Mouse (Mus musculus) adipocyte (in vitro differentiated cells): ENCODE measurements around the gene Nsmce3.

Experiments
- DNase-seq: peaks from one replicate; pipeline ENCODE4 v3.0.0-alpha.2; 2016; ENCODE audit warnings: low spot score

Gene Nsmce3

DNA sequence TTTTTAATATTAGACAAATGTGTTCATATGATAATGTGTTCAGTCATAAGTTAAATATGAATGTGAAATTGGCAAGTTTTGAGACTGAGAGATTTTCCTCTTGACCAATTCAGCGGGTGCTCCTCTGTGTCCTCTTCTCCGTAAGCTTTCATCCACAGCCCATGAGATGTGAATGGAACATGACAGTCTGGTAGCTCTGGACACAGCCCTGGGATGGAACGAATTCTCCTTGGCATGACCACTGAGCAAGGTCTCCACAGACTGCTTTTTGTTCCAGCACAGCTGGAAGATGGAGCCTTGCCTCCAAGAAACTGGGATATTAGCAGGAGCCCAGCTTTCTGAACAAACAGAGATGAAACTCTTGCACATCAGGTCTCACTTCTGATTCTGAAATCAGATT is 9.8 kb downstream of the Nsmce3 start:
- DNase-seq = no peak

DNA sequence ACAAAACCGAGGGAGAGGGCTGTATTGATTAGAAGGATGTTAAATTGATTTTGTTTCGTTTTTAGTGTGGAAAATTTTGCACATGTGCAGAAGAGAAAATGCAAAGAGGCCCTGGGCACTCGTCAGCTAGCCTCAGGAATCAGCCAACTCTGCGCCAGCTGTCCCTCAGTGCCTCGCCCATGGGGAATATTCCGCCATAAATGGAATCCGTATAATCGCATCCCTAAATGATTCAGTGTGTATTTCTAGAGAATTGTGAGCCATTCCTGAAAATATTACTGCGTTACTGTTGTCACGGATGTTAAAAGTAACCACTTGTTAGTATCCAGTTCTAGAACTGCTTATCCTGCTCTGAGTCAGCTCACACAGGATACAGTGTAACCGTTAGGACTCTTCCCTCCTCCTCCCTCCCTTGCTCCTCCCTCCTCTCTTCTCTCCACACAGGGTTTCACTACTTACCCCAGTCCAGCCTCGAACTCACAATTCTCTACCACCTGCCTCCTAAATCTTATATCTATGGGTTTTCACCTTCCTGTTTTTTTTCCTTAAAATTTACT is 16.2 kb downstream of the Nsmce3 start:
- no peak for DNase-seq

DNA sequence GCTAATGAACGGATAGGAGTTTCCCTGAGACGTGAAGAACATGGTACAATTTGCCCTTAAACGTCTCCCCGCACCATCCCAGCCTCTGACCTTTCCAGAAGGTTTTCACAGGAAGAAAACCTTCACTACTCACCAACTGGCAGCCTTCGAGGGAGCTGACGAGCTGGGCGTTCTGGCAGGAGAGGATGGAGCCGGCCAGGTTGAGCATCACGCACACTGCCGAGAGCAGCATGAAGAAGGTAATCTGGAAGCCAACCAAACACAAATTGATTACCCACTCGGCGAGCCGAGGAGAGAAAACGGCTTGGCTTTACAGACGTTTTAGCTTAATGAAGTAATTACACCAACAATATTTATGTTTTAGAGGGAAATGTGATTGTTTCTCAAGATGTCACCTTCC is 16.8 kb downstream of the Nsmce3 start:
- DNase-seq = no peak

DNA sequence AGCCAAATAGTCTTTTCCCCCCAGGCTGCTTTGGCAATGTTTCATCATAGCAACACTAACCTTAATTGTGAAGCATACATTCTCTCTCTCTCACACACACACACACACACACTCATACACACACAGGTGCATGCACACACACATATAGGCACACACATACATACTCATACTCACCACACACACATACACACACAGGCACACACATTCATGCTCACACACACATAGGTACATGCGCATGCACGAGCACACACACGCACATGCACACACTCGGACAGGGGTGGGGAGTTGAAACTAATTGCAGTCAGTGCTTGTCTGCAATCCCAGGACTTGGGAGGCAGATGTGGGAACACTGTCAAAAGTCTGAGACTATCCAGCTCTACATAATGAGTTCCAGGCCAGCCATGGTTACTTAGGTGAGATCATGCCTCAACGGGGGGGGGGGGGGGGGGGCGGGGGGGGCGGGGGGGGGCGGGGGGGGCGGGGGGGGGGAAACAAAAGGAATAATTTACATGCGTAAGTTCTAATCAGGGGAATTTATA is 17.3 kb downstream of the Nsmce3 start:
- no peak for DNase-seq

DNA sequence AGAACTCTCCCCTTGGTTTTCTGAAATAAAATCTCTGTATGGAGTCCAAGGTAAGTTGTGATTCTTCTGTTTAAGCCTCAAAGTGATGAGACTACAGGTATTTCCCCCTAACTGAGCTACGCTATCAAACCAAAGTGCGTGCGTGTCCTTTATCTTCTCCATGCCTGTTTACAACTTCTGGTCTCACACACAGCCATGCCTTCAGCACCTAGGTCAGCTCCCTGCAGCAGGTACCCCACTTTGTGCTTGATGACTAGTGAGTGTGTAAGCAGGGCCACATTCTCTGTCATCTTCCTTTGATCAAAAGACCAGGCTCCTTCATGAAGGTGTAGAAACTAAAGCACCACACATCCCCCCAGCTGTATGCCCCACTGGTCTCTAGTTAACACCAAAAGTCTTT is 22.0 kb downstream of the Nsmce3 start:
- DNase-seq = no peak

DNA sequence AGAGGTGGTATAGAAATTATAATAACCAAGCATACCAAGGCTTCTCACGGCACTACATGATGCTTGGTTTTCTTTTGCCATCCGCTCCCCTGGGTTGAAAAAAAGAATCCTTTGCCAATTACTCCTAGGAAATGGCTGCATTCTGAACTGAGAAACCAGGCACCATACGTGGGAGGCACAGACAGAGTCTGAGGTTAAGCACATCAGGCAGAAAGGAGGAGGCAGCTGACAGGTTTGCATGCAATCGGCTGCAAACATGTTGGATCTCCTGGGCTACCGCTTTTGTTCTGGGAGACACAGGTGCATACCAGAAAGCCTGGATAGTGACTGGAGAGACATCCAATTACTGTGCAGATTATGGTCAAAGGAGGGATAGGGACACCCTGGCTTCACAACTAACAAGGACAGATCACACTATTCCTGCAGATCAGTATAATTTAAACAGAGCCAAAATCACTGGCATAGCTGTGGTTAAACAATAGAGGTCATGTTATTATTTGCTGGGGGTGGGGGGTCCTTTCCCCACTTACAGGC is 25.4 kb downstream of the Nsmce3 start:
- DNase-seq = no peak

DNA sequence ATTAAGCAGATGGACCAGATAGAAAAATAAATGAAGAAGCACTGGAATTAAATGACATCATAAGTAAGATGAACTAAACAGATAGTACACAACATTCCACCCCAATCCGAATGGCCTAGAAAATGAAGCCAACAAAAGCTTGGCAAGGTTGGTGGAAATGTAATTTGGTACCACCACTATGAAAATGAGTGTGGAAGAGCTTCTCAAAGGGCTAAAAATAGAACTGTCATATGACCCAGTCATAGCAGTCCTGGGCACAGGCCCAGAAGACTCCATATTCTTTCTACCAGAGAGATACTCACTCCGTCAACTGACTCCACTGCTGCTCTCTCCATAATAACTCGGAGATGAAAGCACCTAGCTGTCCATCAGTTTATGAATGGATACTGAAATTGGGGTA is 26.7 kb downstream of the Nsmce3 start:
- peak; percentile 26 for DNase-seq

DNA sequence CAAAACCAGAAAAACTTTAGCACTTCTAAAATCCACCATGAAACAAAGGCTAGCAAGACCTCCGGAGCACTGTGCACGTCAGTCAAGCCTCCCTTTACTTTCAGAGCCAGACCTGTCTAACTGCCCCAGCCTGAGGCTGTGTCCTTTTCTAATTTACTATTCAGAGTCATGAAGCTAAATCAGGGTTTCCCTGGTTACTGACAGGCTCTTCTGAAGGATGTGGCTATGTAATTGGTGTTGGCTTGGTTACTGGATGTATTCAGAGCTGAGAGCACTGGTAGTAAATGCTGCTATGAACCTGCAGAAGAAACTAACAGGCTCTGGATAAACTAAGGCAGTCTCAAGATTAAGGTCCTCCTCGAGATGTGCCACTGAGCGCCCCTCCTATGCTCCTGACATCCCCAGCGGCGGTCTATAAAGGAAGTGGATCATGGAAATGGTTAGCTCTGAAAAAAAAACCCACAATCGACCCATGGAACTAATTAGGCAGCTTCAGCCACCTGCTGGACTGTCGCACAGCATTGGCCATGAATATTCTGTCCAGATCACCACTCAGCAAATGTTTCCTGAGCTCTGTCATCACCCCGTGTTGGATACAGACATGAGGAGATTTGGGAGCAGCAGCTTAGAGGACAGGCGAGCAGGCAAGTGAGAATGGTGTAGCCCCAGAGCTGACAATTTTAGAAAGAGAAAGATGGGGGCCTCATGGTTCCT is 31.7 kb downstream of the Nsmce3 start:
- no peak for DNase-seq

DNA sequence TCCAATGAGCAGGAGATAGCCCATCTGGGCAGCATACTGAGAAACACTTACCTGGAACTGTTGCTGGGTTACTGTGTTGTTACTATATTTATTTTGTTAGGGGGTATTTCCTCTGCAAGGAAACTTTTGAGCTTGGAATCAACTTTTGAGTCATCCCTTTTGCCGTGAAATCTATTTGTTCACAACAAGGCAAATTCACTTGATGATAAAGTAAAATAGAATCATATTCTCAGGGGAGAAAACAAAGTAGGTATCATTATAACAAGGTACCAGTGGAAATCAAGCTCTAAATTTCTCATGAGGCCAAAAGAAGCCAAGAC is 32.3 kb downstream of the Nsmce3 start:
- no peak for DNase-seq

DNA sequence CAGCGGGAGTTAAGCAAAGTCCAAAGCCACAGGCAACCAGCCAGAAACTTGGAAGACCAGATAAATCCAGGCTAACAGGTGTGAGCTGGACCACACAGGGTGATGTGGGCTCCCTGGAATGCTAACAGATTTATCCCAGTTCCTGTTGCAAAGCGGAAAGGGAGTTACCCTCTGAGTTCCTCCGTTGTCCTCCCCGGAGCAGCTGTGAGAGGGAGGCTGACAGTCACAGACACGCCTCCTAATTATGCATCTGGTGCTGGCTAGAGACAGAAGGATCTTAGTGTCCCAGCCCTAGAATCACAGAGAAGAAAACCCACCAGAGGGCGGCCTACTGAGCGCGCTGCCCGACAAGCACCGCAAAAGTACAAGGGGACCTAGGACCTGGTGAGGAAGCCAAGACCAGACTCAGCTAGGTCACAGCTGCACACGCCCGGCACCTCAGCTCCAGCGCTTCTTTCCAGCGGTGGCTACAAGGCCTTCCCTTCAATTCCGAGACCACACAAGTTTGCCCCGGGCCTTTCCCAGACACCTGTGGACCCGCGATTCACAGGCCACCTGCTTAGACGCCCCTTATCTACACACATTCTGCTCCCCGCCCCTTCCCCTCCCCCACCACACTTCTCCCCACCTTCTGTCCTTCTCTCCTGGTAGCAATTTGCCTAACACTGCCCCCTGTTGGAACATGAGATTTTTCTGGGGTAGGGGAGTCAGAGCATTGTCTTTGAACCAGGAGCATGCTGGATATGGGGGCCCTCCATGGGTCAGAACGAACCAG is 32.8 kb downstream of the Nsmce3 start:
- DNase-seq = no peak

DNA sequence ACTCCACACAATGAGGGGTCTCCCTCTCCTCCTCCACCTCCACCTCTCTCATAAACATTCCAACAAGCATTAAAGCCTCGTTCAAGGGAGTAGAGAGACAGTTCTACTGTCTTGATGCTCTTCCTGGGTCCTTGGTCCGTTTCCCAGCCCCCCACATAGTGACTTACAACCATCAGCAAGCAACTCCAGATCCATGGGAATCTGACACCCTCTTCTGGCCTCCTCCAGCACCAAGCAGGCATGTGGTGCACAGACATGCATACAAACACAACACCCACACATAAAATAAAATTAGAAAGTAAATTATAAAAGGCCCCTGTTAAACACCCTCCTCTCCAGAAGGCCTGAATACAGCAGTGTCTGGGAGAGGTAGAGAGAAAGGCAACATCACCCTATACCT is 33.5 kb downstream of the Nsmce3 start:
- no peak for DNase-seq

DNA sequence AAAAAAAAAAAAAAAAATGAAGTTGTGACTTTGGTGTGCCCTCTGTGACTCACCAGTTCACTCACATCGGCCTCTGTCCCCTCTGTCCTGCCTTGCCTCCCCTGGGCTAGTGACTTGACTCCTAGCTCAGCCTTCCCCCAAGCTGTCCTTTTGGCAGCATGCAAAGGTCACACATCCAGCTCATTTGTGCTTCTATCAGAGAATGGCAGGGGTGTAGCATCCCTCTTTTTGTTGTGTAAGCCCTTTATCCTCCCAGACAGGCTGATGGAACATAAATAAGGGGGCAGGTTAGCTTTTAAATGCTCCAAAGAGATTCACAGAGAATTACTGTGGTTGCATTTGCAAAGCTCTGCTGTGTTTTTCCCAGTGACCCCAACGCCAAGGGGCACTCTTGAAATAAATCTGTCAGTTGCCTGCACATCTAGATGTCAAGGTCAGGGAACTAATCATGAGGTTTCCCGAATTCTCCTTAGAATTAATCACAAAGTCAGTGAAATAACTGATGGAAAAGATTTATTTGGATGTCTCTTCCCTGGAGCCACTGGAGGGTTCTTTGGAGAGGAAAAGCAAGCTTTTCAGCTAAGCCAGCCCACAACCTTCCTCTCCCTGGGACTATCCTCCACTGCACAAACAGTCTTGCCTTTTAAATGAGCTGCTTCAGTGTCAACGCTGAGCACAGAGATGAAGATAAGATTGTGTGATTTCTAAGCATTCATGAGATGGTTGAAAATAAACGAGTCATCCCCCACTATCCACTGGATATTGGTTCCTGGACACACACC is 42.4 kb downstream of the Nsmce3 start:
- no peak for DNase-seq

DNA sequence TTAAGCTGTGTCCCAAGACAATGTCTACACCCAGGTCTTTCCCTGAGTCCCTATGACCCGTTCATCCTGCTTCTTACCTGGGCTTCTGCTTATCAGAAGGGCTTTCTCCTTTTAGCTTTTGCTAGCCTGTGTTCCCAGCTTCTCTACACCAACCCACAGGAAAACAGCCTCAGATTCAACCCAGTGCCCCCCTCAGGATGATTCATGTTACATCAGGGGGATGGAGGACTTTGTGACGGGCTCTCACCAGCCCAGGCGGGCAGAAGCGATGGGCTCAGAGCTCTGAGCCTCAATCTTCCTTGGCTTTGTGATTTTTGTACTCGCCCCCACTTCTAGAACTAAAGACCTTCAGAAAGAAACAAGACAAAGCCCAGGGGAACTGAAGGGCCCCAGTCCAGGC is 51.7 kb downstream of the Nsmce3 start:
- no peak for DNase-seq

DNA sequence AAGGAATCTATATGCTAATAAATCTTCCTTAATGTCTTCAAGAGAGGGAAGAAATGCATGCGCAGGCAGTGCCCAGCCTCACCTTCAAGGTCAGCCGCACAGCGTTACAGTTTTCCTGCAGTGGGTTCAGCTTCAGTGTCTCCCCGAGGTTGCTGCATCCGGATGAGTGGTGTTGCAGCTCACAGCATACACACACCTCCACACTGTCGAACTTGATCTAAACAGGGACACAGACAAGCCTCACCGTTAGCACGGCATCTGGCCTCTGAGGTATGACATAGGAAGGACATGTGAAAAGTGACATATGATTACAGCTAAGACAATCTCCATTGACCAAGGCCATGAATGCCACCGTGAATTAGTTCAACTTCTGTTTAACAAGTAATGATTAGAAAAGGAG is 53.1 kb downstream of the Nsmce3 start:
- no peak for DNase-seq
